25 mouse cellular contexts compared by ENCODE assay signal in the genomic region with DNA sequence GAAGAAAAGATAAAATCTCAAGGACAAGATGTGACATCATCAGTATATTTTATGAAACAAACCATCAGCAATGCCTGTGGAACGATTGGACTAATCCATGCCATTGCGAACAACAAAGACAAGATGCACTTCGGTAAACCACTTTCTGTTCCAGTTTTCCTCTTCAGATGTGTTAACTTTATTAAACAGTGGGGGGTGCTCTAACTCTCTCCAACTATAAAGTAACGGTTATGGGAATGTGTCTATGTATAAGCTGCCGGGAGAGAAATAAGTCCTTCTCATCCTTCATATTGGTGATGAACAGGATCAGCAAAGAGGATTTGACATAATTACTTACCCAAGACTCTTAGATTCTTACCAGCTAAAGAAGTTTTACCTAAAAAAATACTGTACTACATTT. TPM values are rescaled to one million over a fixed set of nuclear protein-coding genes. Genes with fewer than 3 reads are reported as not detected.
A peak's percentile ranks its signal among the peaks of the same experiment; 100 is the strongest.
DNase-seq lines count a peak whose midpoint lies in the region; ATAC-seq and TF ChIP-seq lines count a peak whose summit lies in the region.
"Had no signal": no experiment of that assay in that cellular context is flagged by ENCODE, and none has a peak within 500 bp of the region (broad histone marks: within the 10 kb centered on the region; RNA-seq: fewer than 3 reads in every experiment).

No protein-coding gene starts in this region.

- ATAC-seq in hindbrain, postnatal 0 days, result no peak
- ATAC-seq in hindbrain, embryonic 16.5 days, result no peak
- no peak for ATAC-seq in stomach, postnatal 0 days (ENCODE audit: low FRiP score, low TSS enrichment)
- ATAC-seq: liver, embryonic 12.5 days had no signal

- H3K4me2 ChIP-seq in hindbrain, postnatal 0 days (ENCODE audit: low read depth, low read length), result no peak overlapping the region
- no peak overlapping the region for H3K4me2 ChIP-seq in hindbrain, embryonic 16.5 days (ENCODE audit: low read length)
- no peak overlapping the region for H3K4me2 ChIP-seq in stomach, postnatal 0 days (replicated peaks; ENCODE audit: low read depth)
- H3K4me2 ChIP-seq: heart, embryonic 13.5 days; hindbrain, embryonic 13.5 days; limb, embryonic 13.5 days; liver, embryonic 12.5 days; midbrain, embryonic 12.5 days; neural tube, embryonic 12.5 days had no signal

- no peaks in the 10 kb centered on the region for H3K4me1 ChIP-seq in hindbrain, postnatal 0 days (ENCODE audit: insufficient read depth, low read length)
- H3K4me1 ChIP-seq in hindbrain, embryonic 16.5 days (ENCODE audit: control insufficient read depth, insufficient read depth, low read depth, low read length), result no peaks in the 10 kb centered on the region
- no peaks in the 10 kb centered on the region for H3K4me1 ChIP-seq in stomach, postnatal 0 days (replicated peaks; ENCODE audit: control insufficient read depth, insufficient read depth)
- H3K4me1 ChIP-seq: heart, embryonic 13.5 days; hindbrain, embryonic 13.5 days; limb, embryonic 13.5 days; liver, embryonic 12.5 days; midbrain, embryonic 12.5 days; neural tube, embryonic 12.5 days had no signal

- intact Hi-C loops in left cerebral cortex, adult 2 months (cut with DNase I), result no loop called here
- intact Hi-C loops in left cerebral cortex, postnatal 25 days (cut with DNase I), result no loop called here

- no peak overlapping the region for H3K4me3 ChIP-seq in hindbrain, postnatal 0 days (ENCODE audit: low read length)
- H3K4me3 ChIP-seq in hindbrain, embryonic 16.5 days (ENCODE audit: low read length), result no peak overlapping the region
- no peak overlapping the region for H3K4me3 ChIP-seq in left cerebral cortex, adult 2 months
- H3K4me3 ChIP-seq in stomach, postnatal 0 days (ENCODE audit: low read depth, low read length), result no peak overlapping the region
- H3K4me3 ChIP-seq: heart, embryonic 13.5 days; hindbrain, embryonic 13.5 days; limb, embryonic 13.5 days; liver, embryonic 12.5 days; midbrain, embryonic 12.5 days; neural tube, embryonic 12.5 days had no signal

- no peaks in the 10 kb centered on the region for H3K9me3 ChIP-seq in hindbrain, postnatal 0 days (ENCODE audit: low read length)
- H3K9me3 ChIP-seq in hindbrain, embryonic 16.5 days (ENCODE audit: control insufficient read depth, low read length), result no peaks in the 10 kb centered on the region
- H3K9me3 ChIP-seq in stomach, postnatal 0 days (ENCODE audit: control insufficient read depth, low read length), result no peaks in the 10 kb centered on the region
- H3K9me3 ChIP-seq: heart, embryonic 13.5 days; hindbrain, embryonic 13.5 days; limb, embryonic 13.5 days; liver, embryonic 12.5 days; midbrain, embryonic 12.5 days; neural tube, embryonic 12.5 days had no signal

- 0 out of 2 replicates have a peak, but pooled peaks have one; percentile 8 for TF ChIP-seq CTCF in hindbrain, postnatal 0 days (IDR thresholded peaks at IDR 0.05; ENCODE audit: low read depth)
- peak; percentile 21 for TF ChIP-seq CTCF in left cerebral cortex, adult 2 months (IDR thresholded peaks at IDR 0.05)
- TF ChIP-seq CTCF in stomach, postnatal 0 days (IDR thresholded peaks at IDR 0.05; ENCODE audit: low read depth), result peak; percentile 27

- H3K36me3 ChIP-seq in hindbrain, postnatal 0 days (ENCODE audit: insufficient read depth, low read length), result peaks cover 14% of the 10 kb centered on the region; the same call in 1 of the 2 replicates
- peaks cover 9% of the 10 kb centered on the region for H3K36me3 ChIP-seq in hindbrain, embryonic 16.5 days (ENCODE audit: control insufficient read depth, insufficient read depth, low read length)
- H3K36me3 ChIP-seq in stomach, postnatal 0 days (ENCODE audit: control insufficient read depth, insufficient read depth, low read length), result 0 out of 2 replicates have a peak, but pooled peaks cover 2% of the 10 kb centered on the region

- DNase-seq in hindbrain, postnatal 0 days (ENCODE audit: low spot score), result peak; percentile 10
- DNase-seq in left cerebral cortex, adult 2 months (ENCODE audit: extremely low spot score in 1 of 2, low spot score in 2 of 2), result no peak
- no peak for DNase-seq in left cerebral cortex, postnatal 25 days (ENCODE audit: low spot score in 2 of 2)
- peak; percentile 27 for DNase-seq in NIH3T3 (ENCODE audit: low read depth)
- no peak for DNase-seq in stomach, postnatal 0 days (ENCODE audit: low spot score)
- DNase-seq in urinary bladder, postnatal 14 days (ENCODE audit: low spot score), result no peak
- DNase-seq: cerebellum, adult 11 months; cerebellum, postnatal 10 days; gastrocnemius, postnatal 14 days; heart, adult 18-20 months; heart, postnatal 36 days; kidney, postnatal 14 days; layer of hippocampus, postnatal 36 days; lung, adult 18-20 months; lung, postnatal 14 days; right cerebral cortex, postnatal 14 days; spleen, adult 18-20 months; thymus, postnatal 36 days had no signal

- WGBS in hindbrain, postnatal 0 days, result 77% methylated on average over 5 of the region's 5 CpGs
- 86% methylated on average over 5 of the region's 5 CpGs for WGBS in hindbrain, embryonic 16.5 days
- WGBS in stomach, postnatal 0 days, result 81% methylated on average over 5 of the region's 5 CpGs

- H3K9ac ChIP-seq in hindbrain, postnatal 0 days (replicated peaks; ENCODE audit: low read length), result no peak overlapping the region
- no peak overlapping the region for H3K9ac ChIP-seq in hindbrain, embryonic 16.5 days (ENCODE audit: low read depth, low read length)
- H3K9ac ChIP-seq in stomach, postnatal 0 days (ENCODE audit: low read length), result no peak overlapping the region
- H3K9ac ChIP-seq: heart, embryonic 13.5 days; hindbrain, embryonic 13.5 days; limb, embryonic 13.5 days; liver, embryonic 12.5 days; midbrain, embryonic 12.5 days; neural tube, embryonic 12.5 days had no signal

- TF ChIP-seq EP300 in stomach, postnatal 0 days (optimal IDR thresholded peaks at IDR 0.05), result no peak

- H3K27ac ChIP-seq in hindbrain, postnatal 0 days, result no peak overlapping the region
- H3K27ac ChIP-seq in hindbrain, embryonic 16.5 days (ENCODE audit: low read depth, low read length), result no peak overlapping the region
- no peak overlapping the region for H3K27ac ChIP-seq in left cerebral cortex, adult 2 months
- no peak overlapping the region for H3K27ac ChIP-seq in stomach, postnatal 0 days (replicated peaks)
- H3K27ac ChIP-seq: heart, embryonic 13.5 days; hindbrain, embryonic 13.5 days; limb, embryonic 13.5 days; liver, embryonic 12.5 days; midbrain, embryonic 12.5 days; neural tube, embryonic 12.5 days had no signal

- no peaks in the 10 kb centered on the region for H3K27me3 ChIP-seq in hindbrain, postnatal 0 days (ENCODE audit: insufficient read depth, low read length)
- no peaks in the 10 kb centered on the region for H3K27me3 ChIP-seq in hindbrain, embryonic 16.5 days (replicated peaks; ENCODE audit: control insufficient read depth, insufficient read depth, low read length)
- no peaks in the 10 kb centered on the region for H3K27me3 ChIP-seq in stomach, postnatal 0 days (ENCODE audit: control insufficient read depth, insufficient read depth, low read length)
- H3K27me3 ChIP-seq: heart, embryonic 13.5 days; hindbrain, embryonic 13.5 days; limb, embryonic 13.5 days; liver, embryonic 12.5 days; midbrain, embryonic 12.5 days; neural tube, embryonic 12.5 days had no signal

RNA-seq across cellular contexts. Expression of a gene that starts 12.8 kb away (rescaled TPM):
- 43.5 and 46.6 TPM in 2 replicates for total RNA-seq in hindbrain, postnatal 0 days (2014; rRNA removed)
- polyA plus RNA-seq in hindbrain, postnatal 0 days (2015; fragmentation: Nextera tagmentation; extraction: Ambion mirVana), result 224 and 241 TPM in 2 replicates
- 243 and 258 TPM in 2 replicates for polyA plus RNA-seq in hindbrain, embryonic 16.5 days (2015; fragmentation: Nextera tagmentation; extraction: Ambion mirVana)
- total RNA-seq in left cerebral cortex, adult 2 months (2021), result 10 to 100 TPM; 37.5 to 40.1 TPM
- 10 to 100 TPM; 44.6 to 49.1 TPM for total RNA-seq in left cerebral cortex, postnatal 25 days (2021)
- polyA plus RNA-seq in stomach, postnatal 0 days (2015; fragmentation: Nextera tagmentation; extraction: Ambion mirVana), result 187 and 189 TPM in 2 replicates

RNA-seq across cellular contexts. Expression of a gene that starts 26.1 kb away (rescaled TPM):
- 27.7 and 52.3 TPM in 2 replicates for total RNA-seq in hindbrain, postnatal 0 days (2014; rRNA removed)
- polyA plus RNA-seq in hindbrain, postnatal 0 days (2015; fragmentation: Nextera tagmentation; extraction: Ambion mirVana), result 88.5 and 92.2 TPM in 2 replicates
- 77.9 and 95.2 TPM in 2 replicates for polyA plus RNA-seq in hindbrain, embryonic 16.5 days (2015; fragmentation: Nextera tagmentation; extraction: Ambion mirVana)
- 10 to 100 TPM; 54.5 to 59.7 TPM for total RNA-seq in left cerebral cortex, adult 2 months (2021)
- 10 to 100 TPM; 62.6 to 65.7 TPM for total RNA-seq in left cerebral cortex, postnatal 25 days (2021)
- 112 and 113 TPM in 2 replicates for polyA plus RNA-seq in stomach, postnatal 0 days (2015; fragmentation: Nextera tagmentation; extraction: Ambion mirVana)

RNA-seq across cellular contexts. Expression of a gene that starts 57.5 kb away (rescaled TPM):
- 25.0 and 29.5 TPM in 2 replicates for total RNA-seq in hindbrain, postnatal 0 days (2014; rRNA removed)
- polyA plus RNA-seq in hindbrain, postnatal 0 days (2015; fragmentation: Nextera tagmentation; extraction: Ambion mirVana), result 9.7 and 11.5 TPM in 2 replicates
- 9.3 and 10.8 TPM in 2 replicates for polyA plus RNA-seq in hindbrain, embryonic 16.5 days (2015; fragmentation: Nextera tagmentation; extraction: Ambion mirVana)
- 10 to 100 TPM; 10.6 to 11.3 TPM for total RNA-seq in left cerebral cortex, adult 2 months (2021)
- total RNA-seq in left cerebral cortex, postnatal 25 days (2021), result 10 to 100 TPM in 1 of 2 experiments, 1 to 10 TPM in 1; 7.2 to 10.4 TPM
- 3.9 and 4.4 TPM in 2 replicates for polyA plus RNA-seq in stomach, postnatal 0 days (2015; fragmentation: Nextera tagmentation; extraction: Ambion mirVana)

Comparison
In these comparisons a context has a peak if more than half of its experiments do, and no peak if none do; other contexts are left out.
1. DNase-seq: peak in hindbrain, postnatal 0 days (single experiment) and NIH3T3 (single experiment); none in left cerebral cortex, adult 2 months (0 of 2), left cerebral cortex, postnatal 25 days (0 of 2), stomach, postnatal 0 days (single experiment) and urinary bladder, postnatal 14 days (single experiment).
2. Peak in every context shown above with its lines, with median percentiles within 50 percentile points of each other: CTCF ChIP-seq.